Mouse (Mus musculus) midbrain, embryonic 14.5 days (tissue): ENCODE data around the gene Tmem119. TPM values are rescaled to one million over a fixed set of nuclear protein-coding genes. Genes with fewer than 3 reads are reported as not detected.
A peak's percentile ranks its signal among the peaks of the same experiment; 100 is the strongest.

Experiments used
- ATAC-seq: fragments of 200-750 bp; cut with Nextera tagmentation; 2 replicates; pipeline ENCODE4 v1.8.0; 2017; ENCODE audit warnings: moderate number of reproducible peaks, moderate library complexity; ENCODE audit not compliant: low FRiP score, low TSS enrichment
- DNase-seq: peaks from one replicate; pipeline ENCODE4 v3.0.0-alpha.2; 2015
- H3K27ac ChIP-seq: fragments of 300-500 bp; sonication (generic); replicated peaks from 2 replicates; pipeline ENCODE4 v1.5.1; 2014; ENCODE audit warnings: mild to moderate bottlenecking, low read depth, low read length, moderate library complexity
- H3K27me3 ChIP-seq: fragments of 300-500 bp; sonication (generic); 2 replicates; pipeline ENCODE4 v1.6.1; 2014; ENCODE audit warnings: low read length, control low read depth, mixed read lengths; ENCODE audit not compliant: control insufficient read depth, insufficient read depth
- H3K36me3 ChIP-seq: fragments of 300-500 bp; sonication (generic); 2 replicates; pipeline ENCODE4 v1.6.1; 2014; ENCODE audit warnings: low read length, control low read depth; ENCODE audit not compliant: control insufficient read depth, insufficient read depth
- H3K4me1 ChIP-seq: fragments of 300-500 bp; sonication (generic); 2 replicates; pipeline ENCODE4 v1.6.1; 2014; ENCODE audit warnings: mild to moderate bottlenecking, antibody characterized with exemption, low read length, control low read depth; ENCODE audit not compliant: control insufficient read depth, insufficient read depth
- H3K4me2 ChIP-seq: fragments of 300-500 bp; sonication (generic); 2 replicates; pipeline ENCODE4 v1.6.1; 2014; ENCODE audit warnings: mild to moderate bottlenecking, low read length, moderate library complexity
- H3K4me3 ChIP-seq: fragments of 300-500 bp; sonication (generic); replicated peaks from 2 replicates; pipeline ENCODE4 v1.5.1; 2014; ENCODE audit warnings: low read depth, low read length
- H3K9ac ChIP-seq: fragments of 300-500 bp; sonication (generic); replicated peaks from 2 replicates; pipeline ENCODE4 v1.6.1; 2014; ENCODE audit warnings: mild to moderate bottlenecking, low read length, moderate library complexity
- H3K9me3 ChIP-seq: fragments of 300-500 bp; sonication (generic); 2 replicates; pipeline ENCODE4 v1.6.1; 2016; ENCODE audit warnings: low read length, control low read depth, mixed read lengths; ENCODE audit not compliant: control insufficient read depth
- WGBS: fragments of 180-500 bp; shearing (Covaris S2); extraction: QIAGEN DNeasy Blood & Tissue Kit; methylation state at CpG from one replicate; pipeline ENCODE4 v1.1.7; 2014; 5-methylcytosine and 5-hydroxymethylcytosine counted together
- polyA plus RNA-seq: library from polyadenylated mRNA; unstranded; fragments of >200 nt; fragmentation: Nextera tagmentation; extraction: Ambion mirVana; gene quantifications from 2 replicates; pipeline ENCODE4 v1.2.1, GENCODE M21; 2014

Gene Tmem119
- 1.00 and 3.2 TPM in 2 replicates for polyA plus RNA-seq

DNA sequence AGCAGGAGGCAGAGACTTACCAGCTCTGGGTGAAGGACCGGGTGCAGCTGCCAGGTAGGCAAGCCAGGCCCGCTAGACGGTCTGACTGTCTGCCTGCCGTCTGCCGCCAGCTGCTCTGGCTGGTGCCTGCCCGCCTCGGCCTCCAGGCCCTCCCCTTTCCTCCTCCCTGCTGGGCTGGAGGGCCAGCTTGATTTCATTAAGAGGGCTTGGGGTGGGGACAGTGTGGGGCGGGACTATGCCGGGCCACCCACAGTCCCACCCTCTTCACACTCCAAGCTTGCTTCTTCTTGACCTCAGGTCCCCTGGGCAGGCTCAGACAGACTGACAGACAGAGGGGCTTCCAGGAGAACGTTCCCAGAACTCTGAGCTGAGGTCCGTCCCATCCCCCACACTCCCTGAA is at the start of gene Tmem119:
Gene Tmem119 (minus strand): TSS at position 237 of the 400 bp plus-strand sequence.
- ATAC-seq (peak; percentile 27; the same call in 1 of the 2 replicates), DNase-seq (peak; percentile 55)
- H3K9ac ChIP-seq, result no peak within 1 kb of the TSS
- no peaks in the 10 kb centered on the region for H3K27me3 ChIP-seq
- 0 out of 2 replicates have a peak, but pooled peaks cover 10% of the 10 kb centered on the region for H3K4me1 ChIP-seq
- H3K4me2 ChIP-seq, result no peak within 1 kb of the TSS
- H3K27ac ChIP-seq, result no peak within 1 kb of the TSS
- no peaks in the 10 kb centered on the region for H3K9me3 ChIP-seq
- WGBS, result 2% methylated on average over 11 of the region's 11 CpGs
- no peaks in the 10 kb centered on the region for H3K36me3 ChIP-seq
- H3K4me3 ChIP-seq, result no peak within 1 kb of the TSS

DNA sequence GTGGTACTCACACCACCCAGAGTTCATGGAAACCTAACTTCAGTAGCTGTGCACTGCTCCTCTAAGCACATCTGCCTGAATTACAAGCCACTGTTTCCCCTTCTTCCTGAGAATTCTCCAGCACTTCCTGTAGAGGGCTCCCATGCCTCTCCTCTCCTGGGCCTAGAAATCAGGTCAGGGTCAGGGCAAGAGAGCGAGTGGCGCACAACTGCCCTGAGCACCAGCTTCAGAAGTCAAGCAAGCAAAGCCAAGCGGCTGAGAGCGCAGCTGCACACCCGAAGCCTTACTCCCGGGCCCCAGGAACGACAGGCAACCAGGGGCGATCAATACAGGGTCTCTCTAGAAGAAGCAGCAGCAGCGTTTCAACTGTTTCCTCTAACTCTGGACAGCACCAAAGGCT is 47.3 kb upstream of the Tmem119 start:
- WGBS, result 85% methylated on average over 9 of the region's 9 CpGs
- DNase-seq (no peak), ATAC-seq (no peak)
- no peak overlapping the region for H3K27ac ChIP-seq
- H3K9ac ChIP-seq, result no peak overlapping the region
- H3K4me1 ChIP-seq, result no peaks in the 10 kb centered on the region
- peaks cover 91% of the 10 kb centered on the region for H3K36me3 ChIP-seq
- no peaks in the 10 kb centered on the region for H3K27me3 ChIP-seq
- H3K9me3 ChIP-seq, result no peaks in the 10 kb centered on the region
- no peak overlapping the region for H3K4me3 ChIP-seq
- no peak overlapping the region for H3K4me2 ChIP-seq

DNA sequence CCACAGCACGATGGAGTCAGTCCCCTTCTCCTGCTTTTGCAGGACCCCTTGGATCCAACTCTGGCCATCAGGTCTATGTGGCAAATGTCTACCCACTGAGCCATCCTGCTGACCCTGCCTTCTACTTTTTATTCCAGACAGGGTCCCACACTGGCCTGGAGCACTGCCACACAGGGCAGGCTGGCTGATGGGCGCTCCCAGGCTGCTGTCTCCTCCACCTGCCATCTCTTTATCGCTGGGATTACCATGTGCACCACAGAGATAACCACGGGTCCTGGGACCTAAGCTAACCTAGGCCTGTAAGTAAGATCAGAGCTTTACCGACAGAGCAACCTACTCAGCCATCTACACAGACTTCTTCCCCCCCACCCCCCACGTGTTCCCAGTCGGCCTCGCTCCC is 46.3 kb upstream of the Tmem119 start:
- no peak overlapping the region for H3K27ac ChIP-seq
- H3K4me2 ChIP-seq, result no peak overlapping the region
- H3K9ac ChIP-seq, result no peak overlapping the region
- H3K36me3 ChIP-seq, result peaks cover 94% of the 10 kb centered on the region
- ATAC-seq, result no peak
- no peak for DNase-seq
- H3K9me3 ChIP-seq, result no peaks in the 10 kb centered on the region
- H3K27me3 ChIP-seq, result no peaks in the 10 kb centered on the region
- WGBS, result 92% methylated on average over 8 of the region's 8 CpGs
- no peak overlapping the region for H3K4me3 ChIP-seq
- H3K4me1 ChIP-seq, result no peaks in the 10 kb centered on the region

DNA sequence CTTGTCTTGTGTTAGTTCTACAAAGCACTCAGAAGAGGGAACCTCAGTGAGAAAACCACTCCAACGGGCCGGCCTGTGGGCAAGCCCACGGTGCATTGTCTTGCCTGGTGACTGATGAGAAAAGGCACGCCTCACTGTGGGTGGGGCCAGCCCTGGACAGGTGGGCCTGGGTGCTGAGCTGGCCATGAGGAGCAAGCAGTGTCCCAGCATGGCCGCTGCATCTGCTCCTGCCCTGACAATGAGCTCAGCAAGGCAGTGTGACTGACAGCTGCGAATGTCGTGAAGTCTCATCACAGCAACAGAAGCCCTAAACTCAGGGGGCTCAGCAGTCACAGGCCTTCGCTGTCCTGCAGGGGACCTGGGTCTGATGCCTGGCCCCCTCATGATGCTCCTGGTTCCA is 45.3 kb upstream of the Tmem119 start:
- H3K27ac ChIP-seq, result no peak overlapping the region
- H3K9ac ChIP-seq, result no peak overlapping the region
- 86% methylated on average over 8 of the region's 8 CpGs for WGBS
- H3K27me3 ChIP-seq, result no peaks in the 10 kb centered on the region
- ATAC-seq, result no peak
- no peak for DNase-seq
- H3K4me1 ChIP-seq, result no peaks in the 10 kb centered on the region
- no peak overlapping the region for H3K4me3 ChIP-seq
- peaks cover 86% of the 10 kb centered on the region for H3K36me3 ChIP-seq
- H3K9me3 ChIP-seq, result no peaks in the 10 kb centered on the region
- no peak overlapping the region for H3K4me2 ChIP-seq

DNA sequence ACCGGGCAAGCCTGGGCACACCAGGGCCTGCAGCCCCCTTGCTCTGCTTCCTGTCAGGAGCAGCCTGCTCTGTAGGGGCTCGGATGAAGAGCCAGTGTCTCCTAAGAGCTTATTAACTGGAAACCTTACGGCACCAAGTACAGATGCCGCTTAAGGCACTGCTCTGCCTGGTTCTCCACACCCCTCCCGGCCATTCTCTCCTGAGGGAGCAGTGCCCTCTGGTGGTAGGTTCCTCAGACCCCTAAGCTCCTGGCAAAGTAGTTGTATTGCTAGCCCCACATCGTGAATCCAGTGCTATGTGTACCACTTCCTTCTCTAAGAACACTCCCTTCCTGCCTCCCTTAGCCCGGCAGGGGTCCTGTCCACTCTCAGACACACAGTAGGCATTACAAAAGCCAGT is 44.4 kb upstream of the Tmem119 start:
- Histone ChIP-seq H3K9ac (no peak overlapping the region), H3K9me3 (no peaks in the 10 kb centered on the region), H3K36me3 (peaks cover 81% of the 10 kb centered on the region), H3K27me3 (no peaks in the 10 kb centered on the region), H3K4me1 (no peaks in the 10 kb centered on the region), H3K27ac (no peak overlapping the region), H3K4me3 (no peak overlapping the region), H3K4me2 (no peak overlapping the region)
- peak; percentile 69 for DNase-seq
- ATAC-seq, result no peak
- WGBS, result 71% methylated on average over 7 of the region's 7 CpGs

DNA sequence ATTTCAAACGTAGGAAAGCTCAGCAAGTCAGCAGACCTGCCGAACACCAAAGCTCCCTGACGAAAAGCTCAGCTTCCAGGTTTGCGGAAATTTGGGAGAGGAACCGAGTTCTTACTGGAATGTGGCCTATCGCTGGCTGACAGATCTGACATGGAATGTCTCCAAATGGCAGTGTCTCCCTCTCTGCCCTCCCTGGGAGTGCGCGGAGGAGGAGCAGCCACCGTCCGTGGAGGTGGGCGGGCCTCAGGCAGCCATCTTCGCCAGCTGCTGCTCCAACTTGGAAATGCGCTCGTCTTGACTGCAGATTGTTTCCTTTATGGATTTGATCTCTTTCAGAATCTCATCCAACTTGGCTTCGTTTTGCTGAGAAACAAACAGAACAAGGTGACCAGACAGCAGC is 43.8 kb upstream of the Tmem119 start:
- WGBS, result 87% methylated on average over 15 of the region's 15 CpGs
- Histone ChIP-seq H3K4me1 (no peaks in the 10 kb centered on the region), H3K27me3 (no peaks in the 10 kb centered on the region), H3K9ac (no peak overlapping the region), H3K27ac (no peak overlapping the region), H3K4me3 (no peak overlapping the region), H3K4me2 (no peak overlapping the region), H3K36me3 (peaks cover 77% of the 10 kb centered on the region), H3K9me3 (no peaks in the 10 kb centered on the region)
- DNase-seq, result no peak
- ATAC-seq, result no peak

DNA sequence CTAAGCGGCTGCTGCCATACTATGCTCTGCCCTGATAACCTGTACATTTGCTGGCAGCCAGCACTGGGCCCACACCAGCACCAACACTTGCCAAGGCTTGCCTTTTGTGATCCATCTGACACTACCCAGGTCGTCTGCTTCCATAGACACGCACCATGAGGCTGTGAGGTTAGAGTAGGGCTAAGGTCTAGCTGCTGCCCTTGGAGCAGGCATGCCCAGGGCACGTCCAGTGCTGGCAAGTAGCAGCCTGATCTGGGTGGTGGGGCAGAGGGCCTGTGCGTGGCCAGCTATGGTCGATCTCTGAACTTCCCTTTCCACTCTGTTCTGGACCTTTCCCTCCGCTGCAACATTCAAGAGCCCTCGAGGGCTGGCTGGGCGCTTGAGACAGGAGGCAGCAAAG is 42.6 kb upstream of the Tmem119 start:
- Histone ChIP-seq H3K4me3 (no peak overlapping the region), H3K9ac (no peak overlapping the region), H3K27ac (no peak overlapping the region), H3K4me2 (no peak overlapping the region), H3K4me1 (no peaks in the 10 kb centered on the region), H3K27me3 (no peaks in the 10 kb centered on the region), H3K36me3 (peaks cover 68% of the 10 kb centered on the region), H3K9me3 (no peaks in the 10 kb centered on the region)
- DNase-seq (no peak), ATAC-seq (no peak)
- 96% methylated on average over 9 of the region's 9 CpGs for WGBS

DNA sequence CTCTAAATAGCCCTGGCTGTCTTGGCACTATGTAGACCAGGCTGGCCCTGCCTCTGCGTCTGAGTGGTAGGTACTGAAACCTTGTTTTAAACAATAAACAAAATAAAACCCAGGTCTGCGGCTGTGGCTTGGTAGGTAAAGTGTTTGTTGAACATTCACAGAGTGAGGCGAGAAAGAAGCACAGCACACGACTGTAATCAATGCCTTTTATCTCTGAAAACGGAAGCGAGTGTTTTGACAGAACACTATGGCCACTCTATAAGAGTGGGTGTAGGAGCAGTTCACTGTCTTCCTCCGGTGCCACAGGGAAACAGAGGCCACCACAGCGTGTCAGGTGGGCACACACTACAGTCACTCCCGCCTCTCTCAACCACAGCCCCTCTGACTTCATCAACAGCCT is 41.9 kb upstream of the Tmem119 start:
- no peaks in the 10 kb centered on the region for H3K9me3 ChIP-seq
- 96% methylated on average over 9 of the region's 9 CpGs for WGBS
- DNase-seq (no peak), ATAC-seq (no peak)
- no peaks in the 10 kb centered on the region for H3K27me3 ChIP-seq
- H3K27ac ChIP-seq, result no peak overlapping the region
- H3K4me2 ChIP-seq, result no peak overlapping the region
- no peak overlapping the region for H3K4me3 ChIP-seq
- no peaks in the 10 kb centered on the region for H3K4me1 ChIP-seq
- peaks cover 61% of the 10 kb centered on the region for H3K36me3 ChIP-seq
- no peak overlapping the region for H3K9ac ChIP-seq

DNA sequence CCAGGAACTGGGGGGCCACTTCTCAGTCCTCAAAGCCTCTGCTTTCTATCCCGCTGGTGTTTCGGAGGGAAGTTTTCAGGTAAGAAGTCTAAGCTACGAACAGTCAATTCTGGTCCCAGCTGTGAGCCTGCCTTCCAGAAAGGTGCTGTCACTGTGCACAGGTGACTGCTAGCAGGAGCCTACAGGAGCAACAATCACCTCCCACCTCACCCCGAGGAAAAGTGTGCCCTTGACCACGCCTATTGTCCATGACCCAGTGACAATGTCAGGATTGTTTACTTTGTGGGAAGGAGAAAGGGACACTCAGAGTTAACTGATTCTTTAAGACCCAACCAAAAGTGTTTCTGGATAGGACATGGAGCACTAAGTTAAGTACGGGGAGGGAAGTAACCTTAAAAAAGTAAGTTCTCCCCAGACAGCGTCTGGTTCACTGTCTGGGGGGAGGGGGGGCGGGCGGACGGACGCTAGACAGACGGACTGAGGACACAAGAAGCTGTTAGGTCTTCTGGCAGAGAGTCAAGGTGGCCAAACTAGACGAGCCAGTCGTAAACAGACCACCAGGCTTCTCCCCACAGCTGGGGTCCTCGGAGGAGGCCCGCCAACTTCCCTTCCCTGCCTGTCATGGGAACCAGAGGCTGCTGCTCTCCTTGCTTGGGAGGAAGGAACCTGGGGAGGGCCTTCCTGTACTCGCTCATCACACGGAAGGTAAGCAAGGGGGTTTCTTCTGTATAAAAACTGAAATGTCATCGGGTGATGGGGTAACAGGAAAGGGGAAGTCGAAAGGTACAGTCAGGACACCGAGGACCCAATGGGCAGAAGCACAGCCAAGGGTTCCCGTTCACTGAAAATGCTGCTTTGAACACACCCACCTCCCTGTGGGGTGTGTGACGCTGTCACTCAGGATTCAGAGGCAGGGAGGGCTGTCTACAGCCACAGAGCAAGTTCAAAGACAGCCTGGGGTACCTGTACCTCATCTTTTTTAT is 41.2 kb upstream of the Tmem119 start:
- Histone ChIP-seq H3K9ac (no peak overlapping the region), H3K4me3 (no peak overlapping the region), H3K27me3 (no peaks in the 10 kb centered on the region), H3K4me2 (no peak overlapping the region), H3K9me3 (no peaks in the 10 kb centered on the region), H3K27ac (no peak overlapping the region), H3K4me1 (no peaks in the 10 kb centered on the region), H3K36me3 (peaks cover 54% of the 10 kb centered on the region)
- DNase-seq (no peak), ATAC-seq (no peak)
- 90% methylated on average over 23 of the region's 23 CpGs for WGBS
